Mouse (Mus musculus) midbrain, embryonic 10.5 days (tissue): ENCODE measurements around the gene Ccdc136. TPM values are rescaled to one million over a fixed set of nuclear protein-coding genes. Genes with fewer than 3 reads are reported as not detected.
A peak's percentile ranks its signal among the peaks of the same experiment; 100 is the strongest.

Source experiments
- DNase-seq: peaks from one replicate; pipeline ENCODE4 v3.0.0-alpha.2; 2017; ENCODE audit warnings: low spot score
- H3K27ac ChIP-seq: fragments of 300-500 bp; sonication (generic); replicated peaks from 2 replicates; pipeline ENCODE4 v1.5.1; 2016; ENCODE audit warnings: mild to moderate bottlenecking
- H3K27me3 ChIP-seq: fragments of 300-500 bp; sonication (generic); 2 replicates; pipeline ENCODE4 v1.6.1; 2016; ENCODE audit warnings: low read depth, mild to moderate bottlenecking; ENCODE audit not compliant: poor library complexity, severe bottlenecking
- H3K36me3 ChIP-seq: fragments of 300-500 bp; sonication (generic); 2 replicates; pipeline ENCODE4 v1.6.1; 2016; ENCODE audit warnings: mild to moderate bottlenecking, moderate library complexity
- H3K4me1 ChIP-seq: fragments of 300-500 bp; sonication (generic); 2 replicates; pipeline ENCODE4 v1.6.1; 2016
- H3K4me3 ChIP-seq: fragments of 300-500 bp; sonication (generic); 2 replicates; pipeline ENCODE4 v1.5.1; 2016; ENCODE audit warnings: mild to moderate bottlenecking, moderate library complexity
- H3K9me3 ChIP-seq: fragments of 300-500 bp; sonication (generic); replicated peaks from 2 replicates; pipeline ENCODE4 v1.6.1; 2016; ENCODE audit warnings: mild to moderate bottlenecking
- WGBS: fragments of 180-500 bp; shearing (Covaris S2); methylation state at CpG from one replicate; pipeline ENCODE4 v1.1.7; 2016; 5-methylcytosine and 5-hydroxymethylcytosine counted together
- microRNA-seq: library from miRNA; unstranded; fragments of <30 nt; microRNA quantifications from one replicate; pipeline ENCODE4, GENCODE M21; 2017
- polyA plus RNA-seq: library from polyadenylated mRNA; unstranded; fragments of >200 nt; fragmentation: Nextera tagmentation; extraction: Ambion mirVana; gene quantifications from 2 replicates; pipeline ENCODE4 v1.2.1, GENCODE M21; 2016

The Ccdc136 gene
- polyA plus RNA-seq, 1 experiment from 2014 or later: 20.9 TPM

- peaks cover 13% of the 10 kb centered on the region for H3K4me1 ChIP-seq
- WGBS: under 1% methylated on average over 39 of the region's 39 CpGs
- DNase-seq: peak; percentile 95
- peak within 1 kb of the TSS; percentile 74 for H3K27ac ChIP-seq
- H3K27me3 ChIP-seq: peaks cover 2% of the 10 kb centered on the region; the same call in 1 of the 2 replicates
- peaks cover 23% of the 10 kb centered on the region for H3K36me3 ChIP-seq
- peak within 1 kb of the TSS; percentile 69 for H3K4me3 ChIP-seq
- H3K9me3 ChIP-seq: no peaks in the 10 kb centered on the region
Measured at GRCm38 (mm10) chr6:29467583-29468354, 71.7 kb downstream of the Ccdc136 start, which contains the start of gene Atp6v1f. Gene Atp6v1f, plus strand, starts transcription at chr6:29467718.

DNA sequence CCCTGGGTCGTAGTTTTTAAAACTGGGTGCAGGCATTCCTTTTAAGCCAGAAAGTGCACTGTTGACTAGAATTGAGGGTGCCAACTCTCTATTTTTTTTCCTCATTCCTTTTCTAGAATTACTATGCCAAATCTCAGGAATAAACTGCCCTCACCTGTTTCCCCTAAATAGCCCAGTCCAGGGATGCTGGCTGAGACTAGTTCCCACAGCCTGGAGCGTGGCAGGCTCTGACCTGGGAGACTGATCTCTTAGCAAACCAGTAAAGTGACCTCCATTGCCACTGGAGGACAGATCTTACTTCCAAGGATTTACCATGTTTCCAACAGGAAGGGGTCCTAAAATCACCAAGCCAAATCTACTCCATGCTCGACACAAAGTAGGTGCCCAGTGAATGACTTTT is 72.7 kb downstream of the Ccdc136 start:
- WGBS: 79% methylated on average over 3 of the region's 3 CpGs
- Histone ChIP-seq H3K4me3 (peak overlapping the region; percentile 69), H3K4me1 (peaks cover 21% of the 10 kb centered on the region), H3K27ac (no peak overlapping the region), H3K27me3 (peaks cover 11% of the 10 kb centered on the region), H3K36me3 (peaks cover 23% of the 10 kb centered on the region), H3K9me3 (no peaks in the 10 kb centered on the region)
- no peak for DNase-seq

DNA sequence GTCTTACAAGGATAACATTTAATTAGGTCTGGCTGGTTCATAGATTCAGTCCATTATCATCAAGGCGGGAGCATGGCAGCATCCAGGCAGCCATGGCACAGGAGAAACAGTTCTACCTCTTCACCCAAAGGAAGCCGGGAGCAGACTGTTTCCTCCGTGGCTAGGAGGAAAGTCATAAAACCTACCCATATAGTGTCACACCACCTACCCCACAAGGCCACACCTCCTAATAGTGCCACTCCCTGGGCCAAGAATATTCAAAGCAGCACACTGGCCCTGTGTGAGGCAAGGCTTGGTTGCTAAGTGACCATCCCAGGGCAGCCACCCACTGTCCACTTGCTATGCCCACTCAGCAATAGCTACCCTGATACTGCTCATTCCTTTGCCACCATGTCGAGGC is 75.0 kb downstream of the Ccdc136 start, which contains the start of gene Atp6v1fnb:
Gene Atp6v1fnb (plus strand): TSS at position 301 of the 400 bp plus-strand sequence.
- Histone ChIP-seq H3K27me3 (peaks cover 25% of the 10 kb centered on the region), H3K9me3 (no peaks in the 10 kb centered on the region), H3K4me3 (no peak within 1 kb of the TSS), H3K27ac (no peak within 1 kb of the TSS), H3K4me1 (peaks cover 31% of the 10 kb centered on the region), H3K36me3 (peaks cover 23% of the 10 kb centered on the region)
- WGBS: 97% methylated on average over 4 of the region's 4 CpGs
- DNase-seq: no peak

DNA sequence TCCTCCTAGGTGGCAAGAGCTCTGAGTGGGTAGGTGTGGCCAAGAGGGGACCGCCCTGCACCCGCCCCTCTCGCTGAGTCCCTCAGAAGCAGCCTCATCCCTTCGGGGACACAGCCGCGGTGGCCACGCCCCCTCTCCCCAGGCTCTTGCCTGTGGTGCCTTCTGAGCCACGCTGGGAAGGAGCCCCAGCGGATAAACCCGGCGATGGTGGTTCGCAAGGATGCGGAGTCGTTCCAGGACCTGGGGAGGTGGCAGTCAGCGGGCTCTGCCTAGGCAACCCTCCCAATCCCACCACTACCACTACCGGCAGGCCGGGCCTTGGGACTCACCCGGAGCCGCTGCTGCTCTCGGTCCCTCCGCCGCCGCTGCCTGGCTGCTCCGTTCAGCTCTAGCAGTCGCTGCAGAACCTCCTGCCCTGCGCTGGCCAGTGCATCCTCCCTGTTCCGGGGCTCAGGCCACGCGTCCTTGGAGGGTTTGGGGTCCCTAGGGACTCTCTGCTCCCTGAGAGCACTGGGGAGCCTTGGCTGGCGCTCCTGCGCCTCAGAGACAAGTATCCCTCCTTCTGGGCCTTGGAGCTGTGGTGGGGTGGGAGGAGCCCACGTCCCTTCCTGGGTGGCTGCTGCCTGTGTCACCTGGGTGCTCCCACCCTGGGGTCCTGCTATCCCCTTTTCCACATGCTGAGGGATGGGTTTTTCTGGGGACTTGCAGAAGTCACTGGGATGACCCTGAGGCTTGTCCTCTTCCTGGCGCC is 78.0 kb downstream of the Ccdc136 start:
- Histone ChIP-seq H3K27me3 (peaks cover 39% of the 10 kb centered on the region), H3K4me3 (peak overlapping the region; percentile 65), H3K36me3 (peaks cover 23% of the 10 kb centered on the region), H3K4me1 (peaks cover 18% of the 10 kb centered on the region), H3K27ac (peak overlapping the region; percentile 76), H3K9me3 (no peaks in the 10 kb centered on the region)
- 2% methylated on average over 33 of the region's 33 CpGs for WGBS
- peak; percentile 84 for DNase-seq

GRCm38 (mm10) chr6:29474736-29475135 is 78.6 kb downstream of the Ccdc136 start:
- peaks cover 39% of the 10 kb centered on the region for H3K27me3 ChIP-seq
- peaks cover 18% of the 10 kb centered on the region for H3K4me1 ChIP-seq
- whole genome bisulfite sequencing: 48% methylated on average over 2 of the region's 2 CpGs
- peaks cover 21% of the 10 kb centered on the region for H3K36me3 ChIP-seq
- 0 out of 2 replicates have a peak overlapping the region, but pooled peaks have one; percentile 65 for H3K4me3 ChIP-seq
- H3K9me3 ChIP-seq: no peaks in the 10 kb centered on the region
- H3K27ac ChIP-seq: no peak overlapping the region
- DNase-seq: no peak

Small RNA genes within 50 kb of the gene (microRNA-seq; reads per million reads assigned to microRNA genes)
- gene Gm26220: not detected
- not detected for gene Gm44354

Other genes with a start within 250 kb of the Ccdc136 start
- gene Rbm28, start 231.3 kb upstream of the Ccdc136 start, polyA plus RNA-seq: 51.6 and 54.9 TPM in 2 replicates
- 0.83 and 1.1 TPM in 2 replicates for gene Prrt4, start 216.7 kb upstream of the Ccdc136 start, polyA plus RNA-seq
- 45.6 and 53.5 TPM in 2 replicates for gene Impdh1, start 179.9 kb upstream of the Ccdc136 start, polyA plus RNA-seq
- 31.0 and 34.0 TPM in 2 replicates for gene Hilpda, start 123.8 kb upstream of the Ccdc136 start, polyA plus RNA-seq
- gene Fam71f2, start 116.7 kb upstream of the Ccdc136 start, polyA plus RNA-seq: 0.22 and 0.23 TPM in 2 replicates
- gene Fam71f1, start 77.2 kb upstream of the Ccdc136 start, polyA plus RNA-seq: not detected in 2 replicates
- gene Calu, start 48.2 kb upstream of the Ccdc136 start, polyA plus RNA-seq: 246 and 248 TPM in 2 replicates
- gene Opn1sw, start 7.8 kb upstream of the Ccdc136 start, polyA plus RNA-seq: 0.14 and 0.20 TPM in 2 replicates
- gene Flnc, start 36.9 kb downstream of the Ccdc136 start, polyA plus RNA-seq: 2.8 and 4.1 TPM in 2 replicates
- 202 and 219 TPM in 2 replicates for gene Atp6v1f, start 71.4 kb downstream of the Ccdc136 start, polyA plus RNA-seq
- gene Atp6v1fnb, start 75.1 kb downstream of the Ccdc136 start, polyA plus RNA-seq: not detected in 2 replicates
- 11.4 and 13.7 TPM in 2 replicates for gene Kcp, start 111.6 kb downstream of the Ccdc136 start, polyA plus RNA-seq
- 2.1 and 2.2 TPM in 2 replicates for gene Irf5, start 130.3 kb downstream of the Ccdc136 start, polyA plus RNA-seq
- gene Tnpo3, start 213.6 kb downstream of the Ccdc136 start, polyA plus RNA-seq: 122 and 129 TPM in 2 replicates